Mouse (Mus musculus): ENCODE results near the gene Cnot6l. TPM values are rescaled to one million over a fixed set of nuclear protein-coding genes. Genes with fewer than 3 reads are reported as not detected.

Cnot6l gene
- total and polyA plus RNA-seq, 3 experiments: 19.6 to 33.4 (median 28.0) TPM

DNA sequence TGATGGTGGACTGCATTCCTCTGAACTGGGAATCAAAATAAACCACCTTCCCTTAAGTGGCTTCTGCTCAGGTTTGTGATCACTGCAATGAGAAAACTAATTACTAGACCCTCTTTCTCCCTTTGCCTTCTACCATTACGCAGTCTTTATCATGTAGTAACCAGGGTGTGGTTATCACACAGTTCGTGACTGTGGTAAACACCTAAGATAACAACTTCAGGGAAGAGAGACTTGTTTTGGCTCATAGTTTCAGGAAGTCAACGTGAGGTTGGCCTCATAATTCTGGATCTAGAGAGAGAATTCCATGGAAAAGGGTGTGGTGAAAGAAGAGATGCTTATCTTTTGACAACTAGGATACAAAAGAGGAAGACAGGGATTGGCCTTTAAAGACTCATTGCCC, 36.3 kb upstream of the Cnot6l start:
- in situ Hi-C loops (cut with MboI; ENCODE audit: low pct_ligation_motif_present, low pct_unique_long_range_greater_than_20kb, low sequenced_read_pairs): no loop called here
- Histone ChIP-seq H3K27ac (ENCODE audit: insufficient read depth, low read depth) (no peak overlapping the region), H3K9me3 (replicated peaks; ENCODE audit: low read length) (no peaks in the 10 kb centered on the region), H3K4me1 (ENCODE audit: control insufficient read depth in 1 of 2, insufficient read depth in 2 of 2) (no peaks in the 10 kb centered on the region), H3K4me3 (replicated peaks in 1 of 3; ENCODE audit: low read depth in 2 of 3, low read length in 2 of 3, poor library complexity in 1 of 3) (no peak overlapping the region), H3K9ac (ENCODE audit: insufficient read depth, low read depth) (no peak overlapping the region), H3K4me2 (ENCODE audit: insufficient read depth, low read depth, poor library complexity, severe bottlenecking) (no peak overlapping the region), H3K27me3 (replicated peaks) (no peaks in the 10 kb centered on the region), H3K36me3 (replicated peaks in 1 of 2; ENCODE audit: control insufficient read depth in 1 of 2, insufficient read depth in 1 of 2, low read length in 1 of 2) (no peaks in the 10 kb centered on the region), H3K79me2 (replicated peaks; ENCODE audit: control insufficient read depth, extremely low read depth, insufficient read depth, poor library complexity, severe bottlenecking) (no peaks in the 10 kb centered on the region)
- DNase-seq (ENCODE audit: extremely low read depth): no peak
- dilution Hi-C loops (cut with MboI; ENCODE audit: extremely low pct_ligation_motif_present, extremely low pct_unique_long_range_greater_than_20kb, low sequenced_read_pairs): no loop called here
- TF ChIP-seq CHD2 (IDR thresholded peaks at IDR 0.05; ENCODE audit: low read length) (no peak), ZC3H11A (IDR thresholded peaks at IDR 0.05; ENCODE audit: low read depth, low read length) (no peak), USF2 (conservative IDR thresholded peaks at IDR 0.05; ENCODE audit: low read depth, low read length) (no peak), MXI1 (IDR thresholded peaks at IDR 0.05; ENCODE audit: low read depth, low read length) (no peak), KAT2A (IDR thresholded peaks at IDR 0.05; ENCODE audit: insufficient replicate concordance, low read length) (no peak), IRF4 (IDR thresholded peaks at IDR 0.05; ENCODE audit: low read depth, low read length) (no peak), ZMIZ1 (IDR thresholded peaks at IDR 0.05; ENCODE audit: low read depth, low read length) (no peak)

DNA sequence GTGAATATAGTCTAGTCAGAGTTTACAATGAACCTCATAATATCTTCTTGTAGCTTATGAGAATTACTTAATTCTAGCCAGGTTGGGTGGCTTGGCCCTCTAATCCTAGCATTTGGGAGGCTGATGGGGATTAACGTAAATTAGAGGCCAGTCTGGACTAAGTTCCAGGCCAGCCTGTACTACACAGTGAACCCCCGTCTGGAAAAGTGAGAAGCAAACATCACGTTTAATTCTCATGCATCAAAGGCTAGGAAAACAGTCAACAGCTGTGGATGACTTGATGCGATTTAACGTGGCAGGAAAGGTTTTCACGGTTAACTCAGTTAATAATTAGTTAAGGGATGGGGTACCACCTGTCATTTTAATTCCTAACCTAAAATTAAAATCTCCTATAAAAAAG, 34.3 kb upstream of the Cnot6l start:
- dilution Hi-C loops (cut with MboI; ENCODE audit: extremely low pct_ligation_motif_present, extremely low pct_unique_long_range_greater_than_20kb, low sequenced_read_pairs): no loop called here

DNA sequence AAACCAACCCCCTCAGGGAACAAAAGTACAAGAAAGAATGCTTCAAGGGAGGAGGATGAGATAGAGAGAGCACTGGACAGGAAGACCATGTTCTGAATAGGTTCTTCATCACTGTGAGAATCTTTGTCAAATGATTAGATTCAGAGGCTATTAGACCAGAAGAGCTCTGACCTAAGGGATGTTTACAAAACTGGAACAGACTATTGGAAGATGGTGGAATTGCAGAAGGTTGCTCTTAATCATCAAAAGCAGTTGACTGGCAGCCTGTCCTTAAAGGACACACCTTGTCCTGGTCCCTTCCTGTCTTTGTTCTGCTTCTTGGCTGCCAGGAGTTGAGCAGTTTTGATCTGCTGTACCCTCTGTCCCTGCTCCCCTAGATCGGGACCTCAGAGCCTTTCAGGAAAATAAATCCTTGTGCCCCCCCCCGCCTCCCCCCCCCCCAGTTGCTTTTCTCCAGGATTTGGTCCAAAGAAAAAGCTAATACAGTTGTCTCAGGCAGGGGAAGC, 32.6 kb upstream of the Cnot6l start:
- H3K9me3 ChIP-seq (replicated peaks; ENCODE audit: low read length): no peaks in the 10 kb centered on the region
- H3K4me2 ChIP-seq (ENCODE audit: insufficient read depth, low read depth, poor library complexity, severe bottlenecking): no peak overlapping the region
- no peaks in the 10 kb centered on the region for H3K36me3 ChIP-seq (replicated peaks in 1 of 2; ENCODE audit: control insufficient read depth in 1 of 2, insufficient read depth in 1 of 2, low read length in 1 of 2)
- no peak for DNase-seq (ENCODE audit: extremely low read depth)
- no peaks in the 10 kb centered on the region for H3K27me3 ChIP-seq (replicated peaks)
- dilution Hi-C loops (cut with MboI; ENCODE audit: extremely low pct_ligation_motif_present, extremely low pct_unique_long_range_greater_than_20kb, low sequenced_read_pairs): no loop called here
- H3K79me2 ChIP-seq (replicated peaks; ENCODE audit: control insufficient read depth, extremely low read depth, insufficient read depth, poor library complexity, severe bottlenecking): no peaks in the 10 kb centered on the region
- no peak overlapping the region for H3K27ac ChIP-seq (ENCODE audit: insufficient read depth, low read depth)
- no peaks in the 10 kb centered on the region for H3K4me1 ChIP-seq (ENCODE audit: control insufficient read depth in 1 of 2, insufficient read depth in 2 of 2)
- no peak overlapping the region for H3K4me3 ChIP-seq (replicated peaks in 1 of 3; ENCODE audit: low read depth in 2 of 3, low read length in 2 of 3, poor library complexity in 1 of 3)
- no peak for TF ChIP-seq UBTF (IDR thresholded peaks at IDR 0.05; ENCODE audit: low read depth, low read length)
- TF ChIP-seq HCFC1 (IDR thresholded peaks at IDR 0.05; ENCODE audit: low read depth, low read length): no peak
- TF ChIP-seq ZC3H11A (IDR thresholded peaks at IDR 0.05; ENCODE audit: low read depth, low read length): no peak
- TF ChIP-seq RAD21 (IDR thresholded peaks at IDR 0.05; ENCODE audit: low read depth, low read length): no peak
- no peak for TF ChIP-seq POLR2A (IDR thresholded peaks at IDR 0.05; ENCODE audit: low read depth, low read length)
- TF ChIP-seq GABPA (IDR thresholded peaks at IDR 0.05; ENCODE audit: insufficient replicate concordance, low read depth, low read length): no peak
- no peak for TF ChIP-seq JUN (IDR thresholded peaks at IDR 0.05; ENCODE audit: insufficient read depth, low read depth, low read length)
- no peak for TF ChIP-seq SMC3 (IDR thresholded peaks at IDR 0.05; ENCODE audit: low read depth, low read length)
- no peak for TF ChIP-seq BHLHE40 (IDR thresholded peaks at IDR 0.05; ENCODE audit: low read depth, low read length)
- no peak for TF ChIP-seq ZNF384 (IDR thresholded peaks at IDR 0.05; ENCODE audit: low read depth, low read length)
- no peak for TF ChIP-seq MXI1 (IDR thresholded peaks at IDR 0.05; ENCODE audit: low read depth, low read length)
- H3K9ac ChIP-seq (ENCODE audit: insufficient read depth, low read depth): no peak overlapping the region
- in situ Hi-C loops (cut with MboI; ENCODE audit: low pct_ligation_motif_present, low pct_unique_long_range_greater_than_20kb, low sequenced_read_pairs): no loop called here

More for the DNA sequence above, 34.3 kb upstream of the Cnot6l start:
- no peak overlapping the region for H3K4me2 ChIP-seq (ENCODE audit: insufficient read depth, low read depth, poor library complexity, severe bottlenecking)
- H3K9me3 ChIP-seq (replicated peaks; ENCODE audit: low read length): no peaks in the 10 kb centered on the region
- TF ChIP-seq CTCF (conservative IDR thresholded peaks at IDR 0.05 in 1 of 2, IDR thresholded peaks at IDR 0.05 in 1 of 2; ENCODE audit: low read depth in 2 of 2, low read length in 2 of 2): no peak
- no peak for TF ChIP-seq KAT2A (IDR thresholded peaks at IDR 0.05; ENCODE audit: insufficient replicate concordance, low read length)
- TF ChIP-seq MYC (IDR thresholded peaks at IDR 0.05; ENCODE audit: low read depth, low read length): no peak
- no peak for TF ChIP-seq EP300 (IDR thresholded peaks at IDR 0.05; ENCODE audit: low read length)
- no peak for TF ChIP-seq POLR2A (IDR thresholded peaks at IDR 0.05; ENCODE audit: low read depth, low read length)
- no peak for TF ChIP-seq NELFE (IDR thresholded peaks at IDR 0.05; ENCODE audit: low read depth, low read length)
- no peak for TF ChIP-seq ZKSCAN1 (IDR thresholded peaks at IDR 0.05; ENCODE audit: borderline replicate concordance, low read depth, low read length)
- TF ChIP-seq RAD21 (IDR thresholded peaks at IDR 0.05; ENCODE audit: low read depth, low read length): no peak
- TF ChIP-seq SMC3 (IDR thresholded peaks at IDR 0.05; ENCODE audit: low read depth, low read length): no peak
- no peak for TF ChIP-seq TBP (conservative IDR thresholded peaks at IDR 0.05; ENCODE audit: low read depth, low read length)
- no peak for TF ChIP-seq CHD1 (IDR thresholded peaks at IDR 0.05; ENCODE audit: low read depth, low read length)
- TF ChIP-seq POLR2AphosphoS2 (IDR thresholded peaks at IDR 0.05; ENCODE audit: low read depth, low read length): no peak
- TF ChIP-seq SIN3A (IDR thresholded peaks at IDR 0.05; ENCODE audit: low read length): no peak
- TF ChIP-seq ZC3H11A (IDR thresholded peaks at IDR 0.05; ENCODE audit: low read depth, low read length): no peak
- no peak for TF ChIP-seq HCFC1 (IDR thresholded peaks at IDR 0.05; ENCODE audit: low read depth, low read length)
- TF ChIP-seq ETS1 (conservative IDR thresholded peaks at IDR 0.05; ENCODE audit: low read depth, low read length): no peak
- no peak for TF ChIP-seq E2F4 (IDR thresholded peaks at IDR 0.05; ENCODE audit: insufficient replicate concordance, low read depth, low read length)
- TF ChIP-seq ZMIZ1 (IDR thresholded peaks at IDR 0.05; ENCODE audit: low read depth, low read length): no peak
- in situ Hi-C loops (cut with MboI; ENCODE audit: low pct_ligation_motif_present, low pct_unique_long_range_greater_than_20kb, low sequenced_read_pairs): no loop called here
- no peak overlapping the region for H3K27ac ChIP-seq (ENCODE audit: insufficient read depth, low read depth)
- H3K4me1 ChIP-seq (ENCODE audit: control insufficient read depth in 1 of 2, insufficient read depth in 2 of 2): no peaks in the 10 kb centered on the region
- H3K27me3 ChIP-seq (replicated peaks): no peaks in the 10 kb centered on the region
- no peak overlapping the region for H3K4me3 ChIP-seq (replicated peaks in 1 of 3; ENCODE audit: low read depth in 2 of 3, low read length in 2 of 3, poor library complexity in 1 of 3)
- no peaks in the 10 kb centered on the region for H3K79me2 ChIP-seq (replicated peaks; ENCODE audit: control insufficient read depth, extremely low read depth, insufficient read depth, poor library complexity, severe bottlenecking)
- H3K36me3 ChIP-seq (replicated peaks in 1 of 2; ENCODE audit: control insufficient read depth in 1 of 2, insufficient read depth in 1 of 2, low read length in 1 of 2): no peaks in the 10 kb centered on the region
- H3K9ac ChIP-seq (ENCODE audit: insufficient read depth, low read depth): no peak overlapping the region
- DNase-seq (ENCODE audit: extremely low read depth): no peak

All from CH12.LX (cell line).